Mouse (Mus musculus) frontal cortex, adult (tissue): ENCODE data around the gene Mapkap1.
A peak's percentile ranks its signal among the peaks of the same experiment; 100 is the strongest.

Source experiments
- ATAC-seq: cut with Nextera tagmentation; 2 replicates; pipeline ENCODE4 v1.9.2; 2017; ENCODE audit warnings: mild to moderate bottlenecking, moderate library complexity, mixed read lengths; ENCODE audit not compliant: low TSS enrichment

Mapkap1 gene

DNA sequence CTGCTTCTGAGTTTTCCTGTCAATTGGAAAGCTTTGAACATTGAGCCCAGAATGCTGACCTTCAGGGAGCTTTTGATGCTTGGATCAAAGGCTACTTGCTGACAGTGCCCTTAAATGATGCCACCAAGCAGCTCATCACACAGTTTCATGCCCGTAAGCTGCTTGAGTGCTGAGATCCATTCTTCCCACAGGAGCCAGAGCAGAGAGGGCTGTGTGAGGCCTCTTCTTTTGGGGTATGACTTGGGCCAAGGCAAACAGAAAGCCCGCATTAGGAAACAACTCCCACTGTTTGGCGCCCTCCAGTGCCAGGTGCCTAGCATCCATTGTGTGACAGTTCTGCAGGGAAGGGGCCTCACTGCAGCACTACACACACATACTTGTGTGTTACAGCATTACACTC is 123.5 kb downstream of the Mapkap1 start:
- no peak for ATAC-seq

DNA sequence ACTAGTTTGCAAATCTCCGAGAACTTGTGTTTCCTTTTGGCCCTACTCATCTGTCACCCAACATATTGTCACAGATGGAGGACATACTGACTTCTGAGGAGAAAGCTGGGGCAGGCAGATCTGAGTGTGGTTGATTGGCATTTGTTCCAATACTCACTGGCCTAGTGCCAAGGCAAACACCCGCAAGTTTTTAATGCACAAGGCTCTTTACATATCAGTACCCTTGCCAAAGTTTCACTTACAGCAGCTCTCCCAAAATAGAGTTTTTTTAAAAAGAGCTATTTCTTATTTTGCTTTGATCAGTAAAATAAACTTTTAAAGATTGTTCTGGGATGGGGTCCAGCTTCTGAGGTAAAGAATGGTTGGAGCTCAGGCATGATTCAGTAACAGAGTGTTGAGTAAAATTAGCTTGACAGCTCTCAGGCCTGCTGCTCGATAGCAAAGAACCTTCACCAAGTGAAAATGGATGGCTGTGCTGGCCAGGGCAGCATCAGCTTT is 125.3 kb downstream of the Mapkap1 start:
- ATAC-seq = peak; percentile 85

DNA sequence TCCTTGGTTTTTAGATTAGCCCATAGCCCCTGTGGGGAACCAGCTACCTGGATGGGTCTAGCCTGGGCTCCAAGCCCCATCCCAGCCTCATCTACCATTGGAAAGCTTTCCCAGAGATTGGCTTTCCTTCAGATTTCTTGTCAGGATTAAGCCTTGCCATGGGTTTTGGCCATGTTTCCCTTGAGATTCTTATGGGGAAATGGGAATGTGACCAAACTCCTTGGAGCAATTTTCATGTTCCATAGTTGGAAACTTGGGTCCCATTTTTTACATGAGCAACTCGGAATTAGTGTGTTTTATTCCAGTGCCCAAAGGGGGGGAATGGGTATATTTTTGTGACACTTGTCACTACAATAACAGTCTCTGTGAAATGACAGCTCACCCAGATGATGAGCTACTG is 125.8 kb downstream of the Mapkap1 start:
- no peak for ATAC-seq

DNA sequence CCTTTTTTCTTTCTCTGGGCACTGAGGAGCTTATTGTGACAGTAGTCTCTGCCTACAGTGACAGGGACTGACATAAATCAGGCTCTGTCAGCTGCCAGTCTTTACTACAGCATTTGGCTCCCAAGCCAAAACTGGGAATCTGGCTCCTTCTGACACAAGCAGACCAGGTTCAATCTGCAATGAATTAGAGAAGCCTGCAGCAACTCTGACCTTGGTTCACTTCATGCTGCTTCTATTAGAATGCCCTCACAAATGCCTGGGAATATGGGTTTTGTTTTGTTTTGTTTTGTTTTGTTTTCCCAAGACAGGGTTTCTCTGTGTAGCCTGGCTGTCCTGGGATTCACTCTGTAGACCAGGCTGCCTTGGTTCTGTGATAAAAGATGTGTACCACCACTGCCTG is 126.7 kb downstream of the Mapkap1 start:
- no peak for ATAC-seq

DNA sequence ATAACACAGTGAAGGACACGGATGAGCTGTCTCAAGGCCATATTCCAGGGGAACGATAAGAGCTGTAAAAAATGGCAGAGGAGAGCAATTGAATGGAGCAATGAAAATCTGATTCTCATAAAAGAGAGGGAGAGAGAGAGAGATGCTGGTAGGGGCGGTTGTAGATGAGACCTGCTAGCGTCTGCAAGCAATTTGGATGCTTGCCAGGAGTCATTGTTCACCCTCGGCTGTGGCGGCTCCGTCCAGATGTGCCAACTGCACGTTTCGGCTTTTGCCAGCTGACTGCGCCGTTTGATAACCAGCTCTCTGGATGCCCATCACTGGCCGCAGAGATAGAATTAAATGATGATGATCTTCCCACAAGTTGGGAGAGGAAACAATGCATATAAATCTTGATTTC is 128.4 kb downstream of the Mapkap1 start:
- no peak for ATAC-seq

DNA sequence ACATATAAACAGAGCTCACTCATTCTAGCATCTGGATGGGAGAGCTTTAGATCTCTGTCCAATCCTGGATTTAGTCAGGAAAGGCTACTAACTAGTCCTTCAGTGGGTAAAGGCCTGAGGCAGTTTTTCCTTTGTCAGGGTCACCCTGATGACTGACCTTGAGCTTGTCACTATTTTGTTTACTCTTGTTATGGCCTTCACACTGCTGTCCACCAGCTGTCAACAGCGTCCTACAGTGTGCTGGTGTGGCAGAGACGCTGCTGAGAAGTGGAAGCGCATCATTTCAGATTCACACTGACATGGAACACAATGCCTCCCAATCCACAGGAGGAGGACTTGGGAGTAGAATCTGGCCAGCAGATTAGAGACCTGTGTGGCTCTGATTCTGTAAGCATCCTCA is 130.8 kb downstream of the Mapkap1 start:
- no peak for ATAC-seq

DNA sequence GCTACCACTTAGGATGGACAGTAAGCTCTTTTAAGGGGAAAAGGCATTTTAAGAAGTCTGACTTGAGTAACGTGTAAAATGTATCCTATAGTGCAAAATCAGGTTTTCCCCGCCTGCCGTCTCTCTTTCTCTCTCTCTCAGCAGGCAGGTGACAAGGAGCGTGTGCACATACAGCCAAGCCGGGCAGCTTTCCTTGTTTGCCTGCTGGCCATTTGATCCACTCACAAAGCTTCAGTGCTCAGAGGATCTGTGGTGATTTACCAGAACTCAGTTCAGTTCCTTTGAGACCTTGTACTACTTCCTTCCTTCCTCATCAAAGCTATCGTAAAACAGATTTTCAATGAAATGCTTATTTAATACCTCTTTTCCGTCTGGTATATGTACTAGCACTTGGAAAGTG is 137.0 kb downstream of the Mapkap1 start:
- no peak for ATAC-seq

DNA sequence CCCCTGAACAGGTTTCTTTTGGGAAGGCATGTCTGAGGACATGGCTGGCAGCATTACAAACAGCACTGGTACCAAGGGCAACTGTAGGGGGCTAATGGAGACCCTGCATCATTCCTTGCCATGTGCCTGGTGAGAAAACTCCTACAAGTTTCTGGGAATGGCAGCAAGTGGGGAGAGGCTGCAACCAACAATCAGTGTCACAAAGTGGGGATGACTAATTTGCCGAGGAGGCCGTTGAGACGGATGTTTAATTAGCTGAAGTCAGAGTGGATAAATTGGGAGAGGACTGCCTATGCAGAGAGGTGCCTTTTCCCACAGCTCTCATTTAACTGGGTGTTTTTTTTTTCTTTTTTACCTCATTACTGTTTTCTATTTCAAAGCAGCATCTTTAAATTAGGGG is 137.4 kb downstream of the Mapkap1 start:
- peak; percentile 48; the same call in 1 of the 2 replicates for ATAC-seq

DNA sequence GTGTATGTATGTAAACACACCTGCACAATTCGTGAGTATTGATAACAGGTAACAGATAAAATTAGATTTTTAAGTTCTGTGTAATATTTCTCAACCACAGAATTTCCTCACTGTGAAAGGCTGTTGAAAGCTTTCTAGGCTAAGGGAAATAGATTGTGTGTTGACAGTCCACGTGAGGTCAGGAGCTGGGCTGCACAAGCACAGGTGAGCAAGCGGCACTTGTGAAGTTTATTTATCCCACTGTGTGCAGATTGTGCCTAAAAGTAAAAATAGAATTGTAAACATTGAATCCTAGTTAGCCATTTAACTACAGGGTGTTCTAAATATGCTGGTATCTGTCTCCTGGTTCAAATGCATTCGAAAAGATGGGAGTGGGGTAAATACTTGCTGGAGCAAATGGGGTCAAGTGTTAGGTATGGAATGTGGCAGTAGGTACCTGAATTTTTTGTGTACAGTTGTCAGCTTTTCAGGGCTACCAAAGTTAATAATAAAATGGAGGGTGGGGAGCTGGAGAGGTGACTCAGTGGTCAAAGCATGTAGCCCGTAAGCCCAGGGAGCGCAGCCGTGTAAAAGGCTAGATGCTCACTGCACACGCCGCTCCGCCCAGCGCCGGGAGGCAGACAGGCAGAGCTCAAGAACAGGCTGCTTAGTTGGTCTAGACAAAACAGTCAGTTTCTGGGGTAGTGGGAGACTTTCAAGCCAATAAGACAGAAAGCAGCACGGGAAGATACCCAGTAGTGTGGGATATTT is 138.2 kb downstream of the Mapkap1 start:
- no peak for ATAC-seq

DNA sequence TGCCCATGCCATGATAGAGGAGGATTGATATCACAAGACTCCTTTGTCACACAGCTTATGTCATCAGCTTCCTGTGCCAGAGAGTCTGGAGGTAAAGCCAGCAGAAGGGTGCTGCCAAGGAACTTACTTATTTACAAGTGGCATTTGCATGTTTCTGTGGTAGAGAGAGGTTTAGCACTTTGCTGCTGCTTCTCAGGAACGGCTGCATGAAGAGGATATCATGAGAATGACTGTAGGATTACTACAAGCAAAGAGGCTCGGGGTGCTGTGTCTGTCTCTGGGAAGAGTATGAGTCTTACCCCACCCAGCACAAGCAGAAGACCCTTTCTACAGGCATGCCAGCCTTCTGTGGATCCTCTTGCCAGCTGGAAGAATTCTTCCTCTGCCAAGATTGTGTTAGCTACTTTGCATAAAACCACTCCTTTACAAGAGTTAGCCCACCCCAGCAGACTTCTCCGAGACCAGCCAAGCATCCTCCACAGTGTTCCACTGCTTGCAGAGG is 139.7 kb downstream of the Mapkap1 start:
- ATAC-seq = peak; percentile 85

DNA sequence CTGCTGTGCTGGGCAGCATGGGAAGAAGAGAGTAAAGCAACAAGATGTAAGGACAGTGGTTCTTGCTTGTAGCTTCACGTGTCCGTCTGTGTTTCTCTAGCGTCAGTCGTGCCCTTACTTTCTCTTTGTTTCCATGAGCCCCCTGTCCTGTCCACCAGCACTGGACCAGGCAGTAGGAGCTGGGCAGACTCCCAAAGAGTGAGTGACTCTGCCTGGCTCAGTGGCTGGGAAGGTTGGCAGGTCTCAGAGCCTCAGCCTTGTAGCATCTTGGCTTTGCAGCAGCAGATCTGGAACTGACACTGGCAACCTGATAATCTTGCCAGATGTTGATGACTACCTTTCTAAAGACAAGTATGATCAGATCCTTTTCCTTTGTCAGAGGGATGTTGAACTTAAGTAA is 140.9 kb downstream of the Mapkap1 start:
- no peak for ATAC-seq

DNA sequence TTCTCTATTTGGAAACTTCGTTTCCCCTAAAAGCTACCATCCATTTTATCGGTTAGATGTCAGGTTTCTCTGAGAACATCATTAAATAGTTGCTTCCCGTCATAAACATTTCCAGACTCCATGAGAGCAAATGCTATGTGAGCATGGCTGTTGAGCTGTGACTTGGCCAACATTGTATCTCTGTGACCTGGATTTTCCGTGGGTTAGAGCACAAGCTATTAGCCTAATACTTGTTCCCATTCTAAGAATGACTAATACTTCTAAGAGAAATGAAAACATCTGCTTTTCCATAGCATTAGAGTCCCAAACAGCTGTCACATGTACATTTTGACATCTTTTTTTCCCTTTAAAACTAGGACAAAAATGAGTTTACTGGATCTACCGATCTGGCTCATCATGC is 142.4 kb downstream of the Mapkap1 start:
- no peak for ATAC-seq

DNA sequence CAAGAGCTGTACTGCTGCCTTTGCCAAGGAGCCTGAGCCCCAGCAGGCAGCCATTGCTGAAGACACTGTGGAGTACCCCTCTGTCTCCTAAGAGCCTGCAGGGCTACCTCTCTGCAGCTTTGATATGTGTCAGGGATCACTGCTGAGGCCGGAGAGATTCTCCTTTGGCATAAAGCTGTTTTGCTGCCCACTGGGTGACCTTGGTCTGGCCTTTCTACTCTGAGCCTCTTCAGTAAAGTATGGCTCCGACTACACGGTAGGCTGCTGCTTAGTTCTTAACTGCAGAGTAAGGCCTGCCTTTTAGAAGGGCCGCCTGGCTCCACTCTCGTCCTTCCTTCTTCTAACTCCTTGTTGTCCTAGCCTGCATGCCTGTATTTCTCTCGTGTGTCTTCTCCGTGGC is 142.9 kb downstream of the Mapkap1 start:
- no peak for ATAC-seq

DNA sequence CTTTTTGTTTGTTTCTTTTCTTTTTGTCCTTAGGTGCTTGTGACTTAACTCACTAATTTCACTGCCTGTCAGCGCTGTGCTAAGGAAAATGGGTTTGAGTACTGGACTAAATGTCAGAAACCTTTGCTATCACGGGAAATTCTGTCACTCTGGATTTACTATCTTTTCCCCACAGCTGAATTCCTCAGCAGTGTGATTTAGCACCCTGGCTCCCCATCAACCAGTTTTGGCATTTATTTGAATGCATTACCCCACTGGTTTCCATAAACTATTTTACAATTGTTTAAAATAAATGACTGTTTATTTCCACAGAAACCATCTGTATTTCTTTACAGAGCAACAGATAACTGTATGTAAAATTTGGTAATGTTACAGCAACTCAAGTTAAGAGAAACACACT is 146.2 kb downstream of the Mapkap1 start:
- no peak for ATAC-seq

DNA sequence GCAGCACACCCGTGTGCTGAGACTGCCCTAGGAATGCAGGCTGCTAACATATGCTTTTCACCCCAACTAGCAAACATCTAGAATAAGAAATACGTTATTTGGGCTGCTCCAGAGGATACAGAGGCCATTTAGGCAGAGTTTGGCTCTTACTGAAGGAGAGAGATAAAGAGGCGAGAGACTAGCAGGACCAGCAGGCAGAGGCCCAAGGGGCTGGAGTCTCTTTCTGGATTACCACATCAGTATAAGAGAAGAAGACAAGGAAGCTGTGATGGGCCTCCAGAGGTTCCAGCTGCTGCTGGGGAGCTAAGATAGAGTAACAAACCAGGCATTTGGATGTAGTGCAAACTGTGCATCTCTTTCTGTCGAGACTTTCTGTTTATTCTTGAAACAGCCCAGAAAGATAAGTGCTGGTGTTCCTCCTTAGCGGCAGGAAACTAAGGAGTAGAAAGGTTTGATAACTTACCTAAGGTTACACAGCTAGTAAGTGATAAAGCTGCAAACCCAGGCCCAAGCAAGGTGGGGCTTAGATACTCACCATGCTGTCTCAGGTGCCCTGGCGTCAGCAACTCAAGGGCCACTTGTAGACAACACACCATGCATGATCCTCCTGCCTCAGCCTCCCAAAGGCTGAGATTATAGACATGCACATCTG is 147.1 kb downstream of the Mapkap1 start:
- no peak for ATAC-seq

DNA sequence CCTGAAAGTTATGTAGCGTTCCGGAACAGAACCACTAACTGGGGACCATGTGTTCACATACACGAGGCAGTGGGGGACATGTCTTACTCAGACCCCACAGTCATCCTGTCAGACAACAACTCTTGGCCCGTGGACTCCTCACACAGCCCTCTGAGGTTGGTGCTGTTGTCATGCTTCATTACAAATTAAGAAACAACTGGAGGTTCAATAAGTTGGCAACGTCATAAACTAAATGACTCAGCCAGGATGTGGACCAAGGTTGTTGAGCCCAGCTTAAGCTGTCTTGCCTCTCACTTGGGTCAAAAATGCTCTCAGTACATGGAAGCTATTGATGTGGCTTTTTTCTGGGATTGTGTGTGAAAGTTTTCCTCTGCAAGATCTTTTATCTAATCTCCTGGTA is 153.6 kb downstream of the Mapkap1 start:
- ATAC-seq = no peak

DNA sequence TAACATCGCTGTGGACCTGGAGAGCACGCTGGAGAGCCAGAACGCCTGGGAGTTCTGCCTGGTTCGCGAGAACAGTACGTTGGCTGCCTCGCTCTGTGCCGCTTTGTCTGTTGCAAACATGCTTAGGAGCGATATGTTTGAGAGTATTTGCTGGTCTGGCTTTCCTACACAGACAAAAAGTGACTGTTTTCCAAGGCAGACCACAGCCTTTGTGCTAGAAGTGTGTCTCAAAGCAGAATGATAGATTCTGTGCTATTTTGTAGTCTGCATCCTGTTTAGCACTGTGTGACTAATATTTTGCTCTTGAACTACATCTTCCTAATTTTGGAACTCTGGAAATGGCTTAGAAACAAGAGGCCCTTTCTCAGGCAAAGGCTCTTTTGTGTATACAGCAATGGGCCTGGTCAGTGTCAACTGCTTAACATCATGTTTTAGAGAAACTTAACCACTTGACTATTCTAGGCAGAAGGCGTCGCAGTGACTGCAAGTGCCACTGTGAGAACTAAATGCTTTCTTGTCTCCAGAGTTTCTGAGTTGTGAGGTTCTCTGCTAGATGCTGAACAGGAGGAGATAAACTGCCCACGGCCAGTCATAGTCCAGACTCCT is 156.6 kb downstream of the Mapkap1 start:
- peak; percentile 47; the same call in 1 of the 2 replicates for ATAC-seq

DNA sequence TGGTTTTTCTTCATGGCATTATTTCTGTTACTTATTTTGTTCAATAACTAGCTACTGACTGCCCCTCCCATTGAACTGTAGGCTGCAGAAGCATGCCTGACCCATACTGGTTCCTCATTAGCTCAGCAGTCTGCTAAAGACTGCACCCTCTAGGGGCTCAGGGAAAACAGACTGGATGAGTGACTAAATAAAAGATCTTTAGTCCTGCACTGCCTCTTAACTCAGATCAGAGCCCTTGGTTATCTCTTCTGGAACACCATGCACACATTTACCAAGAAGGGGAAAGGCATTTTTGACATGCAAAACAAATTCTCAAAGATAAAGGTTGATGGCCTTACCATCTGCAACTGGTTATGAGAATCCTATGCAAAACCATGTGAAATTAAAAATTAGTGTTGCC is 157.3 kb downstream of the Mapkap1 start:
- no peak for ATAC-seq

DNA sequence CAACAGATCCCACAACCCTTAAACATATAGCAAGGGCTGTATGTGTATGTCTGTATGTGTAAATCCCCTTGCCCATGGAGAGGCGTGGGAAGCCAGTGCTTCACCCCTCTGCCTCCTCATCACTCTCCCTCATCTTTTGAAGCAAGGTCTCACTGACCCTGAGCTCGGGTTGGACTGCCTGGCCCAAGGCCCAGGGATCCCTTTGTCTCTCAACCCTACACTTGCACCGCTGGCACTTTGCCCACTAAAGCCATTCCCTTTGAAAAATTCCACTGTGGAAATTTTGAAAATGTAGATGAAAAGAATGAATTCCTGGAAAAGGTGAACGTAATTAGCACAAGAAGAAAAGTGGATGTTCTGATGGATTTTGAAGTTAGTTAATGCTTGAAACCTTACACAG is 159.6 kb downstream of the Mapkap1 start:
- no peak for ATAC-seq

DNA sequence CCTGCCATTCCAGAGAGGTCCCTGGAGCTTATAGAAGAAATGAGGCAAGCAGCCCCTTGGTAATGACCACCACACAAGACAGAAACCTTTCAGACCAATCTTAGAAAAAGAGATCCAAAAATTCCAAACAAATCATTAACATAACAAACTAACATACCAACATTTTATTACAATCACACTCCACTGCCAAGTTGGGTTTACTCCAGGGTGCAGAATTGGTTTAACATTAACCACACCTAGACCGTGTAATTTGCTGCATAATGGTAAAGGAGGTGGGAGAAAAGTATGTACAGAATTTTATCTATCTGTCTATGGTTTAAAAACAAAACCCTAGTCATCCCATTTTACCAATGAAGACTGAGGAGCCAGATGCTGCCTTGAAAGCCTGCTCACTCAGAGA is 160.0 kb downstream of the Mapkap1 start:
- no peak for ATAC-seq

DNA sequence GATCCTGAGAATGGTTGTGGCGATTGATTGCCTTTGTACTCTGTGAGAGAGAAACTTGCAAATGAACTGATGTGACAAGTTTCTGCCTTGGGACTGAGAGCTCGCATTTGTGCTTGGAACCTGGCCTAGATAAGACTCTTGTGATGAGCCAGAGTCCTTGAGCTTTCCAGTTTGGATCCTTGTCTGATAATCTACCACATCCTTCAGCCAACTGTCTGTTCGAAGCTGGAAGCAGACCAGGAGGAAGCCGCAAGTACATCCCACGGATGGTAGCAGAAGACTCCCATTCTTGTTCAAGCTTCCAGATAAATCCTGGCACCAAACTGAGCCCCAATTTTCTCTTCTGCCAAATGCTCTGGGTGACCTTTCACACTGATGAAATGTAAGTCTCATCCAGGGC is 162.6 kb downstream of the Mapkap1 start:
- peak; percentile 91 for ATAC-seq

DNA sequence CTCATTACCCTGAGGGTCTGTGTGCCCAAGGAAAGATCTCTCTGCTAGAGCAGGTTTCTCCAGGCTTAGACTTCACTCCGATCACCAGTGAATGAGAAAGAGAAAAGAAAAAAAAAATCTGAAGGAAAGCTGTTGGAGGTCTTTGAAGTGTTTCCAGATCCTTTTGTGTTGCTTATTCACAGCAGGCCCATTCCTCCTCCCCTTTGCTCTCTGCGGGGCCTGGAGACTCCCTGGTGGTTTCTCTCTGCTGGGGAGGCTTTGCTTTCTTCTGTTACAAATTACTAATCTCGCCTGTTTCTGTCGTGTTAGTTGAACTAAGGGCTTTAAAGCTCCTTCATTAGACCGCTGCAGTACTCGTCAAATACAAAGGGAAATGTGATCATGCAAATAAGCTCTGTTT is 163.8 kb downstream of the Mapkap1 start:
- ATAC-seq = no peak

DNA sequence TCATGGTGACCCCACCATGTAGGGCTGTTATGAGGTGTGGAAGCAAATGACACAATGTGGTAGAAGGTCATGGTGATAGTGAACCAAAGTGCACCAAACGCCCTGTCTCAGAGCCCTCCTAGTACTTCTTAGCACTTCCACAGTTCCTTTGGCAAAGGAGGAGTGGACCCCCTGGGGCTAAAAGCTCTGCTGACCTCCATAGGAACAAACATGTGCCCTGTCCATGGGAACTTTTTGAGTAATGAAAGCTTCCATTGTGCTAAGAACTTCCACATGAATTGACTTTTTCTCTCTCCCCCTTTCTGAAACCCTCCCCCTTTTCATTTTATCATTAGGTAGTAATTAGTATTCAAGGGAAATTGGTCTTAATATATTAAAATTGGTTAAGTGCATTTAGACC is 164.5 kb downstream of the Mapkap1 start:
- no peak for ATAC-seq
